ENCODE assay signal across 24 mouse cellular contexts in the genomic region with DNA sequence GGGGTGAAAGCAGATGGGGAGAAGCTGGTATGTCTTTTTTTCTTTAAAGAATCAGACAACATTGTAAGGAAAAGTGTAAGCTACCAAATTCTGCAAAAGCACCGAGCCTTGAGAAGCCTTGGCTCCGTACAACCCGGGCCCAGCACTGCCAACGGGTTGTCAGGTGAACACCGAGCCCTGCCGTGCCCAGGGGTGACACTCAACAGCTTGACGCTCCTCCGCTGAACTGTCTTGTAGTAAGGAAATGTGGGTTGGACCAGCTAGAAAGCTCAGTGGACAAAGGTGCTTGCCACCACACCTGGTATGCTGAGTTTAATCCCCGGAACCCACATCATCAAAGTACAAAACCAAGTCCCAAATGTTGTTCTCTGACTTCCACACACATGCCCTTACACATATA.
"Had no signal": no experiment of that assay in that cellular context is flagged by ENCODE, and none has a peak within 500 bp of the region (broad histone marks: within the 10 kb centered on the region; RNA-seq: fewer than 3 reads in every experiment).

No protein-coding gene starts in this region.

- H3K4me3 ChIP-seq: gastrocnemius, adult 2 months; heart, embryonic 10.5 days; heart, embryonic 12.5 days; hindbrain, embryonic 10.5 days; hindbrain, embryonic 12.5 days; intestine, embryonic 15.5 days; layer of hippocampus, adult 2 months; left cerebral cortex, adult 2 months; limb, embryonic 10.5 days; limb, embryonic 12.5 days; liver, embryonic 13.5 days; liver, embryonic 15.5 days had no signal

- H3K36me3 ChIP-seq: intestine, embryonic 15.5 days; liver, embryonic 13.5 days; liver, embryonic 15.5 days had no signal

- H3K4me2 ChIP-seq: heart, embryonic 12.5 days; hindbrain, embryonic 12.5 days; hindbrain, embryonic 14.5 days; intestine, embryonic 15.5 days; limb, embryonic 12.5 days; liver, embryonic 11.5 days; liver, embryonic 13.5 days; liver, embryonic 15.5 days had no signal

- H3K27me3 ChIP-seq: heart, embryonic 12.5 days; hindbrain, embryonic 12.5 days; intestine, embryonic 15.5 days; limb, embryonic 12.5 days; liver, embryonic 13.5 days; liver, embryonic 15.5 days had no signal

- H3K9me3 ChIP-seq: heart, embryonic 10.5 days; heart, embryonic 12.5 days; hindbrain, embryonic 10.5 days; hindbrain, embryonic 12.5 days; intestine, embryonic 15.5 days; limb, embryonic 10.5 days; limb, embryonic 12.5 days; liver, embryonic 13.5 days; liver, embryonic 15.5 days had no signal

- H3K27ac ChIP-seq: gastrocnemius, adult 2 months; heart, embryonic 10.5 days; hindbrain, embryonic 10.5 days; hindbrain, embryonic 12.5 days; hindbrain, embryonic 14.5 days; intestine, embryonic 15.5 days; layer of hippocampus, adult 2 months; left cerebral cortex, adult 2 months; limb, embryonic 10.5 days; limb, embryonic 12.5 days; liver, embryonic 13.5 days; liver, embryonic 15.5 days had no signal

- H3K9ac ChIP-seq: heart, embryonic 12.5 days; hindbrain, embryonic 12.5 days; hindbrain, embryonic 14.5 days; intestine, embryonic 15.5 days; limb, embryonic 12.5 days; liver, embryonic 13.5 days; liver, embryonic 15.5 days; liver, postnatal 0 days had no signal

- ATAC-seq: hindbrain, embryonic 16.5 days; inflammation-experienced regulatory T-cells, adult 6 months; intestine, embryonic 15.5 days; intestine, postnatal 0 days; liver, postnatal 0 days had no signal

- DNase-seq: gastrocnemius, adult 2 months; gastrocnemius, postnatal 10 days; gastrocnemius, postnatal 25 days; heart, adult 18-20 months; heart, postnatal 10 days; heart, postnatal 4 days; liver; liver, embryonic 13.5 days; liver, postnatal 0 days had no signal

- H3K4me1 ChIP-seq: hindbrain, embryonic 10.5 days; hindbrain, embryonic 12.5 days; limb, embryonic 12.5 days had no signal
